Mouse (Mus musculus) embryonic facial prominence, embryonic 14.5 days (tissue): ENCODE measurements at regions not wholly inside any gene's neighbourhood (a gene's known extent, or its start where the extent isn't known, plus 50 kb on each side); places are given as distances from the start of the nearest gene placed in this dataset.

Experiments used
- ATAC-seq: fragments of 200-750 bp; cut with Nextera tagmentation; 2 replicates; pipeline ENCODE4 v1.8.0; 2017; ENCODE audit warnings: low read depth, moderate number of reproducible peaks, moderate TSS enrichment
- DNase-seq: peaks from one replicate; pipeline ENCODE4 v3.0.0-alpha.2; 2015; ENCODE audit warnings: low spot score
- H3K27ac ChIP-seq: fragments of 300-500 bp; sonication (generic); replicated peaks from 2 replicates; pipeline ENCODE4 v1.5.1; 2014; ENCODE audit warnings: low read depth, mild to moderate bottlenecking, low read length, moderate library complexity
- H3K27me3 ChIP-seq: fragments of 300-500 bp; sonication (generic); replicated peaks from 2 replicates; pipeline ENCODE4 v1.6.1; 2014; ENCODE audit warnings: low read length; ENCODE audit not compliant: control insufficient read depth, insufficient read depth
- H3K36me3 ChIP-seq: fragments of 300-500 bp; sonication (generic); 2 replicates; pipeline ENCODE4 v1.6.1; 2014; ENCODE audit warnings: low read length, mixed read lengths; ENCODE audit not compliant: control insufficient read depth, insufficient read depth
- H3K4me1 ChIP-seq: fragments of 300-500 bp; sonication (generic); 2 replicates; pipeline ENCODE4 v1.6.1; 2014; ENCODE audit warnings: antibody characterized with exemption, low read length; ENCODE audit not compliant: control insufficient read depth, insufficient read depth
- H3K4me2 ChIP-seq: fragments of 300-500 bp; sonication (generic); 2 replicates; pipeline ENCODE4 v1.6.1; 2014; ENCODE audit warnings: low read depth, mild to moderate bottlenecking, low read length, moderate library complexity, mixed read lengths
- H3K4me3 ChIP-seq: fragments of 300-500 bp; sonication (generic); 2 replicates; pipeline ENCODE4 v1.5.1; 2014; ENCODE audit warnings: low read depth, mild to moderate bottlenecking, low read length
- H3K9ac ChIP-seq: fragments of 300-500 bp; sonication (generic); 2 replicates; pipeline ENCODE4 v1.6.1; 2014; ENCODE audit warnings: low read depth, mild to moderate bottlenecking, low read length, moderate library complexity, mixed read lengths
- H3K9me3 ChIP-seq: fragments of 300-500 bp; sonication (generic); 2 replicates; pipeline ENCODE4 v1.6.1; 2016; ENCODE audit warnings: low read length; ENCODE audit not compliant: control insufficient read depth
- whole genome bisulfite sequencing: fragments of 180-500 bp; shearing (Covaris S2); extraction: QIAGEN DNeasy Blood & Tissue Kit; methylation state at CpG from one replicate; pipeline ENCODE4 v1.1.7; 2014; 5-methylcytosine and 5-hydroxymethylcytosine counted together

GRCm38 (mm10) chr3:41495097-41495496, 60.4 kb upstream of the Jade1 start:
- 74% methylated on average over 5 of the region's 5 CpGs for WGBS
- Histone ChIP-seq H3K4me1 (no peaks in the 10 kb centered on the region), H3K9ac (no peak overlapping the region), H3K4me3 (no peak overlapping the region), H3K9me3 (no peaks in the 10 kb centered on the region), H3K4me2 (no peak overlapping the region), H3K27me3 (no peaks in the 10 kb centered on the region), H3K36me3 (no peaks in the 10 kb centered on the region), H3K27ac (no peak overlapping the region)
- DNase-seq (no peak), ATAC-seq (no peak)

- Histone ChIP-seq H3K27me3 (no peaks in the 10 kb centered on the region), H3K27ac (no peak overlapping the region), H3K4me3 (no peak overlapping the region), H3K4me2 (no peak overlapping the region), H3K9ac (no peak overlapping the region), H3K9me3 (no peaks in the 10 kb centered on the region), H3K36me3 (no peaks in the 10 kb centered on the region), H3K4me1 (no peaks in the 10 kb centered on the region)
- ATAC-seq (no peak), DNase-seq (no peak)
- 92% methylated on average over 7 of the region's 7 CpGs for WGBS
These were observed 62.1 kb upstream of the Jade1 start for GRCm38 (mm10) chr3:41493472-41493871.

- WGBS: 82% methylated on average over 13 of the region's 13 CpGs
- no peak for DNase-seq
These were observed 62.7 kb upstream of the Jade1 start for GRCm38 (mm10) chr3:41492727-41493392.

GRCm38 (mm10) chr3:41492031-41492726, 63.4 kb upstream of the Jade1 start:
- Histone ChIP-seq H3K4me2 (no peak overlapping the region), H3K27me3 (no peaks in the 10 kb centered on the region), H3K4me1 (no peaks in the 10 kb centered on the region), H3K9ac (no peak overlapping the region), H3K27ac (no peak overlapping the region), H3K36me3 (no peaks in the 10 kb centered on the region), H3K4me3 (no peak overlapping the region), H3K9me3 (no peaks in the 10 kb centered on the region)
- WGBS: 86% methylated on average over 3 of the region's 3 CpGs
- no peak for DNase-seq
- ATAC-seq: no peak

More at GRCm38 (mm10) chr3:41492727-41493392, 62.7 kb upstream of the Jade1 start:
- Histone ChIP-seq H3K4me1 (no peaks in the 10 kb centered on the region), H3K9ac (no peak overlapping the region), H3K4me2 (no peak overlapping the region), H3K36me3 (no peaks in the 10 kb centered on the region), H3K27ac (no peak overlapping the region), H3K27me3 (no peaks in the 10 kb centered on the region), H3K9me3 (no peaks in the 10 kb centered on the region), H3K4me3 (no peak overlapping the region)
- ATAC-seq: no peak

- H3K27ac ChIP-seq: no peak overlapping the region
- ATAC-seq (no peak), DNase-seq (no peak)
- no peaks in the 10 kb centered on the region for H3K27me3 ChIP-seq
- no peak overlapping the region for H3K4me3 ChIP-seq
- no peaks in the 10 kb centered on the region for H3K4me1 ChIP-seq
- H3K4me2 ChIP-seq: no peak overlapping the region
- no peak overlapping the region for H3K9ac ChIP-seq
- 82% methylated on average over 4 of the region's 4 CpGs for WGBS
- no peaks in the 10 kb centered on the region for H3K36me3 ChIP-seq
- H3K9me3 ChIP-seq: no peaks in the 10 kb centered on the region
These were observed 64.3 kb upstream of the Jade1 start for GRCm38 (mm10) chr3:41491185-41491584.

- Histone ChIP-seq H3K4me2 (no peak overlapping the region), H3K9me3 (no peaks in the 10 kb centered on the region), H3K4me1 (no peaks in the 10 kb centered on the region), H3K27ac (no peak overlapping the region), H3K9ac (no peak overlapping the region), H3K4me3 (no peak overlapping the region), H3K27me3 (no peaks in the 10 kb centered on the region), H3K36me3 (no peaks in the 10 kb centered on the region)
- ATAC-seq (no peak), DNase-seq (no peak)
These were observed 65.5 kb upstream of the Jade1 start for GRCm38 (mm10) chr3:41489998-41490397.

GRCm38 (mm10) chr3:41489571-41489970, 66.0 kb upstream of the Jade1 start:
- Histone ChIP-seq H3K27me3 (no peaks in the 10 kb centered on the region), H3K27ac (no peak overlapping the region), H3K4me1 (no peaks in the 10 kb centered on the region), H3K36me3 (no peaks in the 10 kb centered on the region), H3K9ac (no peak overlapping the region), H3K4me3 (no peak overlapping the region), H3K9me3 (no peaks in the 10 kb centered on the region), H3K4me2 (no peak overlapping the region)
- peak; percentile 23 for DNase-seq
- WGBS: 73% methylated on average over 3 of the region's 3 CpGs
- ATAC-seq: no peak

- H3K4me2 ChIP-seq: no peak overlapping the region
- ATAC-seq (no peak), DNase-seq (no peak)
- no peak overlapping the region for H3K4me3 ChIP-seq
- no peak overlapping the region for H3K9ac ChIP-seq
- no peaks in the 10 kb centered on the region for H3K9me3 ChIP-seq
- H3K4me1 ChIP-seq: no peaks in the 10 kb centered on the region
- WGBS: 53% methylated on average over 1 of the region's 1 CpGs
- H3K27ac ChIP-seq: no peak overlapping the region
- H3K36me3 ChIP-seq: no peaks in the 10 kb centered on the region
- H3K27me3 ChIP-seq: no peaks in the 10 kb centered on the region
These were observed 67.2 kb upstream of the Jade1 start for GRCm38 (mm10) chr3:41488229-41488774.

- no peak for ATAC-seq
These were observed 70.6 kb upstream of the Jade1 start for GRCm38 (mm10) chr3:41484920-41485319.

More at GRCm38 (mm10) chr3:41484920-41485319, 70.6 kb upstream of the Jade1 start:
- Histone ChIP-seq H3K9ac (no peak overlapping the region), H3K4me1 (no peaks in the 10 kb centered on the region), H3K36me3 (no peaks in the 10 kb centered on the region), H3K27ac (no peak overlapping the region), H3K27me3 (no peaks in the 10 kb centered on the region), H3K9me3 (no peaks in the 10 kb centered on the region), H3K4me2 (no peak overlapping the region), H3K4me3 (no peak overlapping the region)
- no peak for DNase-seq
- WGBS: 85% methylated on average over 9 of the region's 9 CpGs
